Mouse (Mus musculus) intestine, embryonic 16.5 days (tissue): ENCODE results near the gene Tshz2. TPM values are rescaled to one million over a fixed set of nuclear protein-coding genes. Genes with fewer than 3 reads are reported as not detected.
A peak's percentile ranks its signal among the peaks of the same experiment; 100 is the strongest.

ENCODE experiments used
- ATAC-seq: fragments of 200-750 bp; cut with Nextera tagmentation; 2 replicates; pipeline ENCODE4 v1.8.0; 2017; ENCODE audit warnings: moderate TSS enrichment, moderate library complexity
- H3K27ac ChIP-seq: fragments of 300-500 bp; sonication (generic); 2 replicates; pipeline ENCODE4 v1.5.1; 2014; ENCODE audit warnings: mild to moderate bottlenecking, low read length
- H3K27me3 ChIP-seq: fragments of 300-500 bp; sonication (generic); replicated peaks from 2 replicates; pipeline ENCODE4 v1.6.1; 2014; ENCODE audit warnings: low read length, control low read depth, mixed read lengths; ENCODE audit not compliant: control insufficient read depth, insufficient read depth
- H3K36me3 ChIP-seq: fragments of 300-500 bp; sonication (generic); 2 replicates; pipeline ENCODE4 v1.6.1; 2014; ENCODE audit warnings: low read length, control low read depth; ENCODE audit not compliant: control insufficient read depth, insufficient read depth
- H3K4me1 ChIP-seq: fragments of 300-500 bp; sonication (generic); 2 replicates; pipeline ENCODE4 v1.6.1; 2014; ENCODE audit warnings: low read length, control low read depth, mixed read lengths; ENCODE audit not compliant: control insufficient read depth, insufficient read depth
- H3K4me2 ChIP-seq: fragments of 300-500 bp; sonication (generic); 2 replicates; pipeline ENCODE4 v1.6.1; 2014; ENCODE audit warnings: low read depth, low read length, control low read depth
- H3K4me3 ChIP-seq: fragments of 300-500 bp; sonication (generic); 2 replicates; pipeline ENCODE4 v1.5.1; 2014; ENCODE audit warnings: mild to moderate bottlenecking, low read length
- H3K9ac ChIP-seq: fragments of 300-500 bp; sonication (generic); 2 replicates; pipeline ENCODE4 v1.6.1; 2014; ENCODE audit warnings: low read depth, low read length
- H3K9me3 ChIP-seq: fragments of 300-500 bp; sonication (generic); 2 replicates; pipeline ENCODE4 v1.6.1; 2016; ENCODE audit warnings: low read length, control low read depth; ENCODE audit not compliant: control insufficient read depth
- WGBS: fragments of 180-500 bp; shearing (Covaris S2); extraction: QIAGEN DNeasy Blood & Tissue Kit; methylation state at CpG from one replicate; pipeline ENCODE4 v1.1.7; 2014; 5-methylcytosine and 5-hydroxymethylcytosine counted together
- polyA plus RNA-seq: library from polyadenylated mRNA; unstranded; fragments of >200 nt; fragmentation: Nextera tagmentation; extraction: Ambion mirVana; gene quantifications from 2 replicates; pipeline ENCODE4 v1.2.1, GENCODE M21; 2015

The Tshz2 gene
- polyA plus RNA-seq, 1 experiment from 2014 or later: 14.0 TPM

GRCm38 (mm10) chr2:169935642-169936041 is 302.8 kb downstream of the Tshz2 start:
- Histone ChIP-seq H3K36me3 (no peaks in the 10 kb centered on the region), H3K9me3 (no peaks in the 10 kb centered on the region), H3K9ac (no peak overlapping the region), H3K27me3 (no peaks in the 10 kb centered on the region), H3K4me3 (no peak overlapping the region), H3K4me1 (no peaks in the 10 kb centered on the region), H3K27ac (no peak overlapping the region), H3K4me2 (no peak overlapping the region)
- no peak for ATAC-seq
- 72% methylated on average over 6 of the region's 6 CpGs for WGBS

GRCm38 (mm10) chr2:169940297-169941142 is 307.7 kb downstream of the Tshz2 start:
- no peak overlapping the region for H3K4me3 ChIP-seq
- H3K9me3 ChIP-seq: no peaks in the 10 kb centered on the region
- no peaks in the 10 kb centered on the region for H3K27me3 ChIP-seq
- ATAC-seq: peak; percentile 84
- peak overlapping the region; percentile 14; the same call in 1 of the 2 replicates for H3K27ac ChIP-seq
- 49% methylated on average over 16 of the region's 16 CpGs for WGBS
- no peak overlapping the region for H3K9ac ChIP-seq
- no peaks in the 10 kb centered on the region for H3K36me3 ChIP-seq
- H3K4me1 ChIP-seq: no peaks in the 10 kb centered on the region
- H3K4me2 ChIP-seq: no peak overlapping the region

GRCm38 (mm10) chr2:169943727-169944126 is 310.9 kb downstream of the Tshz2 start:
- Histone ChIP-seq H3K4me1 (no peaks in the 10 kb centered on the region), H3K4me3 (no peak overlapping the region), H3K27me3 (no peaks in the 10 kb centered on the region), H3K9me3 (no peaks in the 10 kb centered on the region), H3K9ac (no peak overlapping the region), H3K36me3 (no peaks in the 10 kb centered on the region), H3K27ac (no peak overlapping the region), H3K4me2 (no peak overlapping the region)
- ATAC-seq: no peak
- 86% methylated on average over 6 of the region's 6 CpGs for WGBS

- H3K9me3 ChIP-seq: no peaks in the 10 kb centered on the region
- no peak for ATAC-seq
- no peak overlapping the region for H3K4me2 ChIP-seq
- WGBS: 72% methylated on average over 6 of the region's 6 CpGs
- no peaks in the 10 kb centered on the region for H3K27me3 ChIP-seq
- no peaks in the 10 kb centered on the region for H3K4me1 ChIP-seq
- H3K4me3 ChIP-seq: no peak overlapping the region
- no peaks in the 10 kb centered on the region for H3K36me3 ChIP-seq
- H3K9ac ChIP-seq: no peak overlapping the region
- no peak overlapping the region for H3K27ac ChIP-seq
These were observed 315.3 kb downstream of the Tshz2 start for GRCm38 (mm10) chr2:169948139-169948538.

GRCm38 (mm10) chr2:169951041-169951440 is 318.2 kb downstream of the Tshz2 start:
- no peak overlapping the region for H3K4me2 ChIP-seq
- no peak overlapping the region for H3K27ac ChIP-seq
- 52% methylated on average over 8 of the region's 8 CpGs for whole genome bisulfite sequencing
- no peaks in the 10 kb centered on the region for H3K9me3 ChIP-seq
- H3K36me3 ChIP-seq: no peaks in the 10 kb centered on the region
- peak; percentile 44; the same call in 1 of the 2 replicates for ATAC-seq
- H3K4me3 ChIP-seq: no peak overlapping the region
- no peaks in the 10 kb centered on the region for H3K27me3 ChIP-seq
- no peak overlapping the region for H3K9ac ChIP-seq
- H3K4me1 ChIP-seq: no peaks in the 10 kb centered on the region

GRCm38 (mm10) chr2:169952981-169953380 is 320.2 kb downstream of the Tshz2 start:
- H3K4me1 ChIP-seq: no peaks in the 10 kb centered on the region
- no peaks in the 10 kb centered on the region for H3K27me3 ChIP-seq
- no peaks in the 10 kb centered on the region for H3K9me3 ChIP-seq
- H3K36me3 ChIP-seq: no peaks in the 10 kb centered on the region
- no peak overlapping the region for H3K4me2 ChIP-seq
- no peak for ATAC-seq
- WGBS: 87% methylated on average over 2 of the region's 2 CpGs
- no peak overlapping the region for H3K4me3 ChIP-seq
- no peak overlapping the region for H3K27ac ChIP-seq
- no peak overlapping the region for H3K9ac ChIP-seq

- H3K36me3 ChIP-seq: no peaks in the 10 kb centered on the region
- 50% methylated on average over 17 of the region's 17 CpGs for WGBS
These were observed 326.1 kb downstream of the Tshz2 start for GRCm38 (mm10) chr2:169958736-169959573.

GRCm38 (mm10) chr2:169961463-169962230 is 328.8 kb downstream of the Tshz2 start:
- Histone ChIP-seq H3K4me3 (peak overlapping the region; percentile 19), H3K9me3 (no peaks in the 10 kb centered on the region), H3K27ac (no peak overlapping the region), H3K4me2 (peak overlapping the region; percentile 44), H3K4me1 (peaks cover 6% of the 10 kb centered on the region), H3K36me3 (no peaks in the 10 kb centered on the region), H3K27me3 (no peaks in the 10 kb centered on the region), H3K9ac (no peak overlapping the region)
- ATAC-seq: no peak
- WGBS: 34% methylated on average over 24 of the region's 24 CpGs

More at GRCm38 (mm10) chr2:169958736-169959573, 326.1 kb downstream of the Tshz2 start:
- peaks cover 6% of the 10 kb centered on the region for H3K4me1 ChIP-seq
- no peak overlapping the region for H3K4me2 ChIP-seq
- no peaks in the 10 kb centered on the region for H3K9me3 ChIP-seq
- no peak for ATAC-seq
- H3K27me3 ChIP-seq: no peaks in the 10 kb centered on the region
- no peak overlapping the region for H3K4me3 ChIP-seq
- no peak overlapping the region for H3K9ac ChIP-seq
- no peak overlapping the region for H3K27ac ChIP-seq

- Histone ChIP-seq H3K4me1 (peaks cover 6% of the 10 kb centered on the region), H3K27me3 (no peaks in the 10 kb centered on the region), H3K4me3 (no peak overlapping the region), H3K27ac (no peak overlapping the region), H3K36me3 (no peaks in the 10 kb centered on the region), H3K9ac (no peak overlapping the region), H3K4me2 (no peak overlapping the region), H3K9me3 (no peaks in the 10 kb centered on the region)
- no peak for ATAC-seq
- WGBS: 40% methylated on average over 8 of the region's 8 CpGs
These were observed 329.4 kb downstream of the Tshz2 start for GRCm38 (mm10) chr2:169962231-169962600.
